Mouse (Mus musculus) heart, embryonic 11.5 days (tissue): ENCODE measurements around the gene Gm9944. TPM values are rescaled to one million over a fixed set of nuclear protein-coding genes. Genes with fewer than 3 reads are reported as not detected.

Experiments used
- ATAC-seq: fragments of 200-750 bp; cut with Nextera tagmentation; replicated peaks from 2 replicates; pipeline ENCODE4 v1.8.0; 2017; ENCODE audit warnings: moderate library complexity; ENCODE audit not compliant: insufficient number of reproducible peaks, low FRiP score, low TSS enrichment
- H3K27ac ChIP-seq: fragments of 300-500 bp; sonication (generic); 2 replicates; pipeline ENCODE4 v1.5.1; 2014; ENCODE audit warnings: mild to moderate bottlenecking, low read depth, low read length
- H3K27me3 ChIP-seq: fragments of 300-500 bp; sonication (generic); 2 replicates; pipeline ENCODE4 v1.6.1; 2014; ENCODE audit warnings: mild to moderate bottlenecking, low read length, mixed read lengths; ENCODE audit not compliant: control insufficient read depth, insufficient read depth
- H3K36me3 ChIP-seq: fragments of 300-500 bp; sonication (generic); 2 replicates; pipeline ENCODE4 v1.6.1; 2014; ENCODE audit warnings: mild to moderate bottlenecking, low read length, moderate library complexity, mixed read lengths; ENCODE audit not compliant: control insufficient read depth, insufficient read depth
- H3K4me1 ChIP-seq: fragments of 300-500 bp; sonication (generic); 2 replicates; pipeline ENCODE4 v1.6.1; 2014; ENCODE audit warnings: low read length; ENCODE audit not compliant: control insufficient read depth, insufficient read depth
- H3K4me2 ChIP-seq: fragments of 300-500 bp; sonication (generic); 2 replicates; pipeline ENCODE4 v1.6.1; 2014; ENCODE audit warnings: mild to moderate bottlenecking, moderate library complexity
- H3K4me3 ChIP-seq: fragments of 300-500 bp; sonication (generic); 2 replicates; pipeline ENCODE4 v1.5.1; 2014; ENCODE audit warnings: low read depth, low read length
- H3K9ac ChIP-seq: fragments of 300-500 bp; sonication (generic); 2 replicates; pipeline ENCODE4 v1.6.1; 2014; ENCODE audit warnings: mild to moderate bottlenecking, low read depth, low read length, moderate library complexity
- H3K9me3 ChIP-seq: fragments of 300-500 bp; sonication (generic); replicated peaks from 2 replicates; pipeline ENCODE4 v1.6.1; 2016; ENCODE audit warnings: low read length; ENCODE audit not compliant: control insufficient read depth
- WGBS: fragments of 180-500 bp; shearing (Covaris S2); extraction: QIAGEN DNeasy Blood & Tissue Kit; methylation state at CpG from one replicate; pipeline ENCODE4 v1.1.7; 2014; ENCODE audit not compliant: insufficient replicate concordance; 5-methylcytosine and 5-hydroxymethylcytosine counted together
- polyA plus RNA-seq: library from polyadenylated mRNA; unstranded; fragments of >200 nt; fragmentation: Nextera tagmentation; extraction: Ambion mirVana; gene quantifications from 2 replicates; pipeline ENCODE4 v1.2.1, GENCODE M21; 2014

Gm9944 gene
- polyA plus RNA-seq, 1 experiment from 2014 or later = not detected

GRCm38 (mm10) chr4:144433216-144433615 is 19.9 kb downstream of the Gm9944 start:
- no peak overlapping the region for H3K9ac ChIP-seq
- 79% methylated on average over 5 of the region's 5 CpGs for WGBS

GRCm38 (mm10) chr4:144430723-144431122 is 22.4 kb downstream of the Gm9944 start:
- Histone ChIP-seq H3K9ac (no peak overlapping the region), H3K27ac (no peak overlapping the region), H3K4me3 (no peak overlapping the region), H3K4me2 (no peak overlapping the region), H3K9me3 (no peaks in the 10 kb centered on the region), H3K36me3 (no peaks in the 10 kb centered on the region), H3K27me3 (no peaks in the 10 kb centered on the region), H3K4me1 (no peaks in the 10 kb centered on the region)
- ATAC-seq = no peak
- WGBS = 78% methylated on average over 2 of the region's 2 CpGs

More at GRCm38 (mm10) chr4:144433216-144433615, 19.9 kb downstream of the Gm9944 start:
- ATAC-seq = no peak
- H3K27ac ChIP-seq = no peak overlapping the region
- H3K4me3 ChIP-seq = no peak overlapping the region
- no peaks in the 10 kb centered on the region for H3K27me3 ChIP-seq
- H3K4me1 ChIP-seq = no peaks in the 10 kb centered on the region
- no peak overlapping the region for H3K4me2 ChIP-seq
- H3K36me3 ChIP-seq = no peaks in the 10 kb centered on the region
- no peaks in the 10 kb centered on the region for H3K9me3 ChIP-seq

GRCm38 (mm10) chr4:144428868-144429267 is 24.2 kb downstream of the Gm9944 start:
- Histone ChIP-seq H3K4me2 (no peak overlapping the region), H3K27me3 (no peaks in the 10 kb centered on the region), H3K4me1 (no peaks in the 10 kb centered on the region), H3K36me3 (no peaks in the 10 kb centered on the region), H3K27ac (no peak overlapping the region), H3K9me3 (no peaks in the 10 kb centered on the region), H3K9ac (no peak overlapping the region), H3K4me3 (no peak overlapping the region)
- 17% methylated on average over 3 of the region's 3 CpGs for WGBS
- ATAC-seq = no peak

GRCm38 (mm10) chr4:144424590-144424989 is 28.5 kb downstream of the Gm9944 start:
- Histone ChIP-seq H3K36me3 (no peaks in the 10 kb centered on the region), H3K4me1 (no peaks in the 10 kb centered on the region), H3K27ac (no peak overlapping the region), H3K27me3 (no peaks in the 10 kb centered on the region), H3K4me2 (no peak overlapping the region), H3K4me3 (no peak overlapping the region), H3K9me3 (no peaks in the 10 kb centered on the region), H3K9ac (no peak overlapping the region)
- WGBS = 72% methylated on average over 5 of the region's 5 CpGs
- no peak for ATAC-seq

- Histone ChIP-seq H3K9ac (no peak overlapping the region), H3K4me1 (no peaks in the 10 kb centered on the region), H3K27me3 (no peaks in the 10 kb centered on the region), H3K27ac (no peak overlapping the region), H3K4me3 (no peak overlapping the region), H3K9me3 (no peaks in the 10 kb centered on the region), H3K36me3 (no peaks in the 10 kb centered on the region), H3K4me2 (no peak overlapping the region)
- ATAC-seq = no peak
These were observed 32.5 kb downstream of the Gm9944 start for GRCm38 (mm10) chr4:144420644-144421043.

- Histone ChIP-seq H3K27ac (no peak within 1 kb of the TSS), H3K4me3 (no peak within 1 kb of the TSS), H3K9me3 (no peaks in the 10 kb centered on the region), H3K36me3 (no peaks in the 10 kb centered on the region), H3K9ac (no peak within 1 kb of the TSS), H3K4me1 (no peaks in the 10 kb centered on the region), H3K27me3 (no peaks in the 10 kb centered on the region), H3K4me2 (no peak within 1 kb of the TSS)
- 57% methylated on average over 9 of the region's 9 CpGs for WGBS
- no peak for ATAC-seq
These were observed 44.8 kb downstream of the Gm9944 start, which contains the start of gene Pramef12 for GRCm38 (mm10) chr4:144408290-144408689. TSS of gene Pramef12 (minus strand) at chr4:144408464.

- H3K9me3 ChIP-seq = no peaks in the 10 kb centered on the region
- H3K4me1 ChIP-seq = no peaks in the 10 kb centered on the region
- H3K4me2 ChIP-seq = no peak overlapping the region
- 53% methylated on average over 3 of the region's 3 CpGs for WGBS
- H3K4me3 ChIP-seq = no peak overlapping the region
- H3K27me3 ChIP-seq = no peaks in the 10 kb centered on the region
- H3K36me3 ChIP-seq = no peaks in the 10 kb centered on the region
- ATAC-seq = no peak
- H3K9ac ChIP-seq = no peak overlapping the region
- H3K27ac ChIP-seq = no peak overlapping the region
These were observed 46.9 kb downstream of the Gm9944 start for GRCm38 (mm10) chr4:144406261-144406660.

GRCm38 (mm10) chr4:144404456-144405086 is 48.5 kb downstream of the Gm9944 start:
- peak; percentile 86 for ATAC-seq
- Histone ChIP-seq H3K9me3 (no peaks in the 10 kb centered on the region), H3K4me2 (peak overlapping the region; percentile 59), H3K9ac (peak overlapping the region; percentile 62; the same call in 1 of the 2 replicates), H3K27ac (peak overlapping the region; percentile 57; the same call in 1 of the 2 replicates), H3K4me3 (peak overlapping the region; percentile 39), H3K4me1 (no peaks in the 10 kb centered on the region), H3K36me3 (no peaks in the 10 kb centered on the region), H3K27me3 (no peaks in the 10 kb centered on the region)
- WGBS = 5% methylated on average over 17 of the region's 17 CpGs
